Mouse (Mus musculus): ENCODE data around the gene Osbpl6. TPM values are rescaled to one million over a fixed set of nuclear protein-coding genes. Genes with fewer than 3 reads are reported as not detected.

Osbpl6 gene
- polyA plus RNA-seq, 1 experiment from 2014 or later = 23.1 TPM

DNA sequence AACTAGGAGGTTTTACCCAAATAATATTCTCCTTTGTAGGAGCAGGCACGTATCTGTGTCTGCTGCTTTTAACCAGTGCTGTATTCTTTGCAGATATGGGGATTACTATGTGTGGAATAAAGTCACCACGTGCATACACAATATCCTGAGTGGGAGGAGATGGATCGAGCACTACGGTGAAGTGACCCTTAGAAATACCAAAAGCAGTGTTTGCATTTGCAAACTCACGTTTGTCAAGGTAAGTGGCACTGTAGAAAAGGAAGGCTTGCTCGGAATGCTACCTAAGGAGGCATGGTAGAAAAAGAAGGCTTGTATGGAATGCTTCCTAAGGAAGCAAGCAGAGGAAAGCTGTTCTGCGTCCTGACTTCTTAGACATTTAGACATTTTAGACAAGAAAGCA, 183.9 kb downstream of the Osbpl6 start:
- Histone ChIP-seq H3K36me3 (ENCODE audit: control insufficient read depth, insufficient read depth, low read length) (peaks cover 21% of the 10 kb centered on the region), H3K27me3 (ENCODE audit: control insufficient read depth, insufficient read depth, low read depth, low read length) (no peaks in the 10 kb centered on the region), H3K27ac (ENCODE audit: low read length) (no peak overlapping the region), H3K4me3 (ENCODE audit: low read depth, low read length) (no peak overlapping the region), H3K9me3 (replicated peaks; ENCODE audit: control insufficient read depth, low read length, poor library complexity, severe bottlenecking) (no peaks in the 10 kb centered on the region), H3K4me1 (ENCODE audit: control insufficient read depth, insufficient read depth, low read length) (no peaks in the 10 kb centered on the region), H3K4me2 (ENCODE audit: low read length) (no peak overlapping the region), H3K9ac (ENCODE audit: low read depth, low read length) (no peak overlapping the region)
- 87% methylated on average over 7 of the region's 7 CpGs for WGBS
- ATAC-seq = no peak

GRCm38 (mm10) chr2:76592401-76592924, 186.2 kb downstream of the Osbpl6 start:
- Histone ChIP-seq H3K27me3 (ENCODE audit: control insufficient read depth, insufficient read depth, low read depth, low read length) (no peaks in the 10 kb centered on the region), H3K4me1 (ENCODE audit: control insufficient read depth, insufficient read depth, low read length) (no peaks in the 10 kb centered on the region), H3K4me2 (ENCODE audit: low read length) (no peak overlapping the region), H3K9me3 (replicated peaks; ENCODE audit: control insufficient read depth, low read length, poor library complexity, severe bottlenecking) (no peaks in the 10 kb centered on the region), H3K9ac (ENCODE audit: low read depth, low read length) (no peak overlapping the region), H3K4me3 (ENCODE audit: low read depth, low read length) (no peak overlapping the region), H3K27ac (ENCODE audit: low read length) (no peak overlapping the region), H3K36me3 (ENCODE audit: control insufficient read depth, insufficient read depth, low read length) (peaks cover 13% of the 10 kb centered on the region)
- 87% methylated on average over 3 of the region's 3 CpGs for WGBS
- ATAC-seq = no peak

DNA sequence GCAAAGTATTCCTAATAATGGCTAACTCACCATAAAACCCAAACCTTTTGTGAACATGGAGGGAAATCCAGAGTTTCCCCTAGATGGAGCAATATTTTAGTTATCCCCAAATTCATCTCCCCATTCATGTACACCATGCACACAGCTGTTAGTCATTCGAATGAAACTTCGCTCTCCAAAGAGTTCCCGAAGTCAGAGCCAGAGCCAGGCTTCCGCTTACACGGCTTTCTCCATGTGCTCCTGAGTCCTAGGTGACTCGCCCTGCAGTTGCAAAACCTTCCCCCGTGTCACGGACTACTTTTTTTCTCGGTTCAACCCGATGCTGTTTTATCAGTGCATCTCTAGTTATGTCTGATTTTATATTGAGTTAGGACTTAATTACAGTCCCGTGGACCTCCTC, 191.2 kb downstream of the Osbpl6 start:
- H3K36me3 ChIP-seq (ENCODE audit: control insufficient read depth, insufficient read depth, low read length) = 0 out of 2 replicates have a peak, but pooled peaks cover 5% of the 10 kb centered on the region
- H3K4me2 ChIP-seq (ENCODE audit: low read length) = no peak overlapping the region
- H3K9ac ChIP-seq (ENCODE audit: low read depth, low read length) = no peak overlapping the region
- H3K4me1 ChIP-seq (ENCODE audit: control insufficient read depth, insufficient read depth, low read length) = no peaks in the 10 kb centered on the region
- H3K9me3 ChIP-seq (replicated peaks; ENCODE audit: control insufficient read depth, low read length, poor library complexity, severe bottlenecking) = no peaks in the 10 kb centered on the region
- WGBS = 87% methylated on average over 11 of the region's 11 CpGs
- no peak for ATAC-seq
- H3K27ac ChIP-seq (ENCODE audit: low read length) = no peak overlapping the region
- H3K4me3 ChIP-seq (ENCODE audit: low read depth, low read length) = no peak overlapping the region
- H3K27me3 ChIP-seq (ENCODE audit: control insufficient read depth, insufficient read depth, low read depth, low read length) = no peaks in the 10 kb centered on the region

DNA sequence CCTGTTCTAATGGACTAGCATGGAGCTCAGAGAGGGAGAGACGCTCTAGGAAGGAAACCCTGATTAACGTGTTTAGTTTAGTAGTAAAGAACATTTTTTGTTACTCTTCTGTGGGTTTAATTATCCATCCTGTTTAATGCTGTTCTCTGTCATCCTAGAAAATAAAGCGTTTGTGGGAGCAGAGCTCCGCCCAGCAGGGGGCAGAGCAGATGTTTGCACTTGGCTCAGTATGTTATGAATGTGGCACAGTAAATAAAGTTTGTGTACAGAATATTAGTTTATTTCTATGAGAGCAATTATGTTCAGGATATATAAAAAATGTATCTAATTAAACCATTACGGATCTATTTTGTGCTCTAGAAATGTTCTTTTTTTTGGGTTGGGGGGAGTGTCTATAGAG, 192.9 kb downstream of the Osbpl6 start:
- Histone ChIP-seq H3K9me3 (replicated peaks; ENCODE audit: control insufficient read depth, low read length, poor library complexity, severe bottlenecking) (no peaks in the 10 kb centered on the region), H3K27me3 (ENCODE audit: control insufficient read depth, insufficient read depth, low read depth, low read length) (no peaks in the 10 kb centered on the region), H3K4me1 (ENCODE audit: control insufficient read depth, insufficient read depth, low read length) (no peaks in the 10 kb centered on the region), H3K9ac (ENCODE audit: low read depth, low read length) (no peak overlapping the region), H3K36me3 (ENCODE audit: control insufficient read depth, insufficient read depth, low read length) (0 out of 2 replicates have a peak, but pooled peaks cover 4% of the 10 kb centered on the region), H3K27ac (ENCODE audit: low read length) (no peak overlapping the region), H3K4me2 (ENCODE audit: low read length) (no peak overlapping the region), H3K4me3 (ENCODE audit: low read depth, low read length) (no peak overlapping the region)
- 82% methylated on average over 5 of the region's 5 CpGs for WGBS
- no peak for ATAC-seq

DNA sequence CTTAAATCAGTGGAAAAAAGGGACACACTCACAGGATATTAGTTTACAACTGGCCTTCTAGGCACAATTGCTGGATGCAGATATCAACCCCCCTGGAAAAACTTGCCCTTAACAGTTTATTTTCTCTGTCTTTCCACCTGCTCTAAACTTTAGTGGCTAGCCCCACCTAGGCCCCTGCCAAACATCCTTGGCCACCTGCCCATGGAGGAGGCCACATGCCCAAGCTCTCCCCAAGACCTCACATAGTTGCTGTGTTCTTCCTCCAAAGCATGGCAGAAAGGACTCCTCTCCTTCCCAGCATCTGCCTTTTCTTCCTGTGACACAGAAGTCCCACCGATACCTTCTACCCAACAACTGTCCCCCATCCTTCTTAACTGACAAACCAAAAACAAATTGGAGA, 195.9 kb downstream of the Osbpl6 start:
- Histone ChIP-seq H3K27me3 (ENCODE audit: control insufficient read depth, insufficient read depth, low read depth, low read length) (no peaks in the 10 kb centered on the region), H3K4me3 (ENCODE audit: low read depth, low read length) (no peak overlapping the region), H3K9ac (ENCODE audit: low read depth, low read length) (no peak overlapping the region), H3K4me1 (ENCODE audit: control insufficient read depth, insufficient read depth, low read length) (no peaks in the 10 kb centered on the region), H3K4me2 (ENCODE audit: low read length) (no peak overlapping the region), H3K27ac (ENCODE audit: low read length) (no peak overlapping the region), H3K36me3 (ENCODE audit: control insufficient read depth, insufficient read depth, low read length) (no peaks in the 10 kb centered on the region), H3K9me3 (replicated peaks; ENCODE audit: control insufficient read depth, low read length, poor library complexity, severe bottlenecking) (no peaks in the 10 kb centered on the region)
- no peak for ATAC-seq
- 100% methylated on average over 1 of the region's 1 CpGs for WGBS

DNA sequence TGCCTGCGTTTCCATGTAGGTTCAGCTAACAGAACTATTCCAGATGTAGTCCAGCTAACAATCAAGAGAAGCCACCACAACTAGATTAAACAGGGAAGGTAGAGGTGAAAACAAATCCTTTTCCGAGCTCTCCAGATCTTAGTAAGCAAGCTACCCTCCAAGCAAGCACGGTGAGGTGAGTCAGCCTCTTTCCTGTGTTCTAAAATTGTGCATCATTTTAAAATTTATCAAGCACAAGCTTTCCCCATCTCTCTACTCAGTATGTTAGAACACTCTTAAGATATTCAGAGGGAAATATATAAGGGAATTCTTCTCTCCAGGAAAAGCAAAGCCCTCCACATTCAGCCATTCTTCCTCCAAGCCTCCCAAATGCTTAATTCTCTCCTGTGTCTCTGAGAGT, 200.4 kb downstream of the Osbpl6 start:
- Histone ChIP-seq H3K4me3 (ENCODE audit: low read depth, low read length) (no peak overlapping the region), H3K27me3 (ENCODE audit: control insufficient read depth, insufficient read depth, low read depth, low read length) (no peaks in the 10 kb centered on the region), H3K4me2 (ENCODE audit: low read length) (no peak overlapping the region), H3K27ac (ENCODE audit: low read length) (no peak overlapping the region), H3K36me3 (ENCODE audit: control insufficient read depth, insufficient read depth, low read length) (no peaks in the 10 kb centered on the region), H3K9me3 (replicated peaks; ENCODE audit: control insufficient read depth, low read length, poor library complexity, severe bottlenecking) (no peaks in the 10 kb centered on the region), H3K9ac (ENCODE audit: low read depth, low read length) (no peak overlapping the region), H3K4me1 (ENCODE audit: control insufficient read depth, insufficient read depth, low read length) (no peaks in the 10 kb centered on the region)
- no peak for ATAC-seq
- WGBS = 93% methylated on average over 3 of the region's 3 CpGs

DNA sequence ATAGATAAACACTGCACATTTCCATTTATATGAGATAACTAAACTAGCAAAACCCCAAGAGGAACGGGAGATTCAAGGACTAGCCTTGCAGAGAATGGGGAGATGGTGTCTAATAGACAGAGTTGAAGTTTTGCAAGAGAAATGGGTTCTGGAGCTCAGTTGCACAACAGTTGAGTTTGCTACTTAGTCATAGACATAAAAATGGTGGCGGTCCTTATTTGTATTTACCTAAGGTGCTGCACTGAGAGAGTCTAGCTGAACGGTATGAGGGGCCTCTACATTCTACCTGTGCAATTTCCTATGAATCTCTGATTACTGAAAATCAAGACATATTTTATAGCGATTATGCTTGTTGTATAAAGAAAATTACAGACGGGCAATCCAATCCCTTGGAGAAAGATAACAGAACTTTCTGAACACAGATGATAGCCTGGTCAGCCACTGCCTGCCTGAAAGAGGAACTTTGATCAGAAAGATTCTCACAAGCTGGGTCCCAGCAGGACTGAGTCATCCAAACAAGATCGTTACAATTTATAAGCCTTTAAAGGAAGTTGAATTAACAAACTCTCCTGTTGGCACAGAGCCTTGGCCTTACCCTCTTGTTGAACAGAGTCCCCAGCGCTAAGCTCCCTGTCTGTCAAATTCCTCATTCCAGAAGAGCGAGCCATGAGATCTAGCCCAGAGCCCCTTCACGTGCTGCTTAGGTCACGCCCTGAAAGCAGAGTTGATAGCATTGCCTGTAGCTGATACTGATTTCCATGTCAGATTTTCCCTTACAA, 204.2 kb downstream of the Osbpl6 start:
- Histone ChIP-seq H3K4me2 (ENCODE audit: low read length) (no peak overlapping the region), H3K9ac (ENCODE audit: low read depth, low read length) (no peak overlapping the region), H3K36me3 (ENCODE audit: control insufficient read depth, insufficient read depth, low read length) (no peaks in the 10 kb centered on the region), H3K9me3 (replicated peaks; ENCODE audit: control insufficient read depth, low read length, poor library complexity, severe bottlenecking) (no peaks in the 10 kb centered on the region), H3K4me3 (ENCODE audit: low read depth, low read length) (no peak overlapping the region), H3K4me1 (ENCODE audit: control insufficient read depth, insufficient read depth, low read length) (no peaks in the 10 kb centered on the region), H3K27ac (ENCODE audit: low read length) (no peak overlapping the region), H3K27me3 (ENCODE audit: control insufficient read depth, insufficient read depth, low read depth, low read length) (no peaks in the 10 kb centered on the region)
- no peak for ATAC-seq
- 80% methylated on average over 10 of the region's 10 CpGs for WGBS

DNA sequence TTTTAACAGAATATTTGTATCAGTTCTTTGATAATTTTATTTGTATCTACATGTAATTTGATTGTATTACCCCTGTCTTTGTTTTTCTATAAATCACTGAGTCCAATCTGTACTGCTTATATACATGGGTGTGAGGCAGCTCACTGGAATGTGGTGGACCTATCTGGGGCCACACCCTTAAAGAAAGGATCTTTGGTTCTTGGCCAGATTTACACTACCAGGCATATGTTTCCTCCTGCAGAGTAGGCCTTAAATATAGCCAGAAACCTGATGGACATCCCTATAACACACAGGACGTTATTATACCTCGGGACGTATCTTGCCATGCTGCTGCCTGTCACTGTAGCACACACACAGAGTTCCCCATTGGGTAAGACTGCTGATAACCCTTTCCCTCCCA, 205.7 kb downstream of the Osbpl6 start:
- H3K36me3 ChIP-seq (ENCODE audit: control insufficient read depth, insufficient read depth, low read length) = no peaks in the 10 kb centered on the region
- WGBS = 88% methylated on average over 3 of the region's 3 CpGs
- H3K9ac ChIP-seq (ENCODE audit: low read depth, low read length) = no peak overlapping the region

DNA sequence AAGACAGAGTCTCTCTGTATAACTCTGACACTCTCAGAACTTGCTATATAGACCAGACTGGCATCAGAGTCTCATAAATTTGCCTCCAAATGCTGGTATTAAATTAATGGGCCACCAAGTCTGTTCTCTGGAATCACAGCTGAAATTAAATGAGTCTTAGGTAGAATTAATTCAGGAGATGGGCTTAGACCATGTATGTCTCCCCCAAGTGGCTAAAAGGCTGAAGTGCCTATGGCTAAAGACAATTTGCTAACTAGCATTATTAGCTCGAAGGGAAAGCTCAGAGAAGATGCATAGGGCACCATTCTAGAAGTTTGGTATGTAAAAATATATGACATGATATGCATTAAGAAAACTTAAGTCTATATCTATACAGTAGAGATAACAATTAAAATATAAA, 211.8 kb downstream of the Osbpl6 start:
- H3K27me3 ChIP-seq (ENCODE audit: control insufficient read depth, insufficient read depth, low read depth, low read length) = no peaks in the 10 kb centered on the region
- H3K4me2 ChIP-seq (ENCODE audit: low read length) = no peak overlapping the region
- 41% methylated on average over 1 of the region's 1 CpGs for WGBS
- no peaks in the 10 kb centered on the region for H3K36me3 ChIP-seq (ENCODE audit: control insufficient read depth, insufficient read depth, low read length)
- H3K4me1 ChIP-seq (ENCODE audit: control insufficient read depth, insufficient read depth, low read length) = no peaks in the 10 kb centered on the region
- peak; percentile 62; the same call in 1 of the 2 replicates for ATAC-seq
- no peaks in the 10 kb centered on the region for H3K9me3 ChIP-seq (replicated peaks; ENCODE audit: control insufficient read depth, low read length, poor library complexity, severe bottlenecking)
- no peak overlapping the region for H3K4me3 ChIP-seq (ENCODE audit: low read depth, low read length)
- H3K9ac ChIP-seq (ENCODE audit: low read depth, low read length) = no peak overlapping the region
- H3K27ac ChIP-seq (ENCODE audit: low read length) = no peak overlapping the region

More for the DNA sequence above, 205.7 kb downstream of the Osbpl6 start:
- Histone ChIP-seq H3K27me3 (ENCODE audit: control insufficient read depth, insufficient read depth, low read depth, low read length) (no peaks in the 10 kb centered on the region), H3K27ac (ENCODE audit: low read length) (no peak overlapping the region), H3K4me3 (ENCODE audit: low read depth, low read length) (no peak overlapping the region), H3K4me1 (ENCODE audit: control insufficient read depth, insufficient read depth, low read length) (no peaks in the 10 kb centered on the region), H3K9me3 (replicated peaks; ENCODE audit: control insufficient read depth, low read length, poor library complexity, severe bottlenecking) (no peaks in the 10 kb centered on the region), H3K4me2 (ENCODE audit: low read length) (no peak overlapping the region)
- no peak for ATAC-seq
